In genomic region chr8:94292626-94293025, GRCm38 (mm10) we compare ENCODE assay signal across 16 mouse cellular contexts. TPM values are rescaled to one million over a fixed set of nuclear protein-coding genes. Genes with fewer than 3 reads are reported as not detected.
A peak's percentile ranks its signal among the peaks of the same experiment; 100 is the strongest.
DNase-seq lines count a peak whose midpoint lies in the region; ATAC-seq and TF ChIP-seq lines count a peak whose summit lies in the region.
"Had no signal": no experiment of that assay in that cellular context is flagged by ENCODE, and none has a peak within 500 bp of the region (broad histone marks: within the 10 kb centered on the region; RNA-seq: fewer than 3 reads in every experiment).

No protein-coding gene starts in this region.

- H3K36me3 ChIP-seq in heart, embryonic 13.5 days, result peaks cover 14% of the 10 kb centered on the region
- H3K36me3 ChIP-seq in kidney, embryonic 14.5 days (ENCODE audit: control insufficient read depth, insufficient read depth, low read length), result no peaks in the 10 kb centered on the region; the same call in 1 of the 2 replicates
- no peaks in the 10 kb centered on the region for H3K36me3 ChIP-seq in kidney, adult 2 months (ENCODE audit: control insufficient read depth, insufficient read depth, low read length)

- peak overlapping the region; percentile 84 for H3K27ac ChIP-seq in heart, embryonic 13.5 days (replicated peaks)
- H3K27ac ChIP-seq in kidney, embryonic 14.5 days (ENCODE audit: low read depth, low read length), result no peak overlapping the region
- H3K27ac ChIP-seq in kidney, adult 2 months (ENCODE audit: insufficient read depth, low read depth, low read length), result peak overlapping the region; percentile 97

- no peak overlapping the region for H3K4me2 ChIP-seq in heart, embryonic 13.5 days
- H3K4me2 ChIP-seq in kidney, embryonic 14.5 days (replicated peaks; ENCODE audit: low read depth, low read length), result no peak overlapping the region
- H3K4me2 ChIP-seq: limb, embryonic 13.5 days had no signal

- TF ChIP-seq POLR2A in kidney, adult 2 months (IDR thresholded peaks at IDR 0.05; ENCODE audit: low read depth, low read length), result no peak

- WGBS in heart, embryonic 13.5 days, result 91% methylated on average over 8 of the region's 8 CpGs
- WGBS in kidney, embryonic 14.5 days, result 91% methylated on average over 8 of the region's 8 CpGs
- 45% methylated on average over 8 of the region's 8 CpGs for WGBS in kidney, adult 2 months

- TF ChIP-seq CTCF in kidney, adult 2 months (conservative IDR thresholded peaks at IDR 0.05; ENCODE audit: insufficient read depth, insufficient read length, low read depth, low read length), result no peak

- ATAC-seq in heart, embryonic 13.5 days (ENCODE audit: extremely low read depth, insufficient number of reproducible peaks, low FRiP score, low TSS enrichment), result no peak
- ATAC-seq in kidney, embryonic 14.5 days (ENCODE audit: low FRiP score, low TSS enrichment), result no peak
- ATAC-seq: forebrain, embryonic 14.5 days had no signal

- H3K4me3 ChIP-seq in heart, embryonic 13.5 days, result no peak overlapping the region
- no peak overlapping the region for H3K4me3 ChIP-seq in kidney, embryonic 14.5 days (ENCODE audit: low read length)
- H3K4me3 ChIP-seq in kidney, adult 2 months (ENCODE audit: insufficient read depth, low read depth, low read length), result no peak overlapping the region
- H3K4me3 ChIP-seq: erythroblast, embryonic 14.5 days; limb, embryonic 13.5 days had no signal

- H3K27me3 ChIP-seq in heart, embryonic 13.5 days (replicated peaks), result no peaks in the 10 kb centered on the region
- no peaks in the 10 kb centered on the region for H3K27me3 ChIP-seq in kidney, embryonic 14.5 days (ENCODE audit: control insufficient read depth, insufficient read depth, low read length)
- H3K27me3 ChIP-seq in kidney, adult 2 months (replicated peaks; ENCODE audit: control insufficient read depth, insufficient read depth, low read length), result no peaks in the 10 kb centered on the region
- H3K27me3 ChIP-seq: limb, embryonic 13.5 days had no signal

- no peaks in the 10 kb centered on the region for H3K9me3 ChIP-seq in heart, embryonic 13.5 days
- H3K9me3 ChIP-seq in kidney, embryonic 14.5 days (ENCODE audit: control insufficient read depth, low read length), result no peaks in the 10 kb centered on the region
- H3K9me3 ChIP-seq: limb, embryonic 13.5 days had no signal

- peaks cover 54% of the 10 kb centered on the region for H3K4me1 ChIP-seq in heart, embryonic 13.5 days
- H3K4me1 ChIP-seq in kidney, embryonic 14.5 days (ENCODE audit: control insufficient read depth, insufficient read depth, low read length), result no peaks in the 10 kb centered on the region
- H3K4me1 ChIP-seq in kidney, adult 2 months (ENCODE audit: control insufficient read depth, insufficient read depth, low read length), result peaks cover 16% of the 10 kb centered on the region

- no peak overlapping the region; the same call in 1 of the 2 replicates for H3K9ac ChIP-seq in heart, embryonic 13.5 days
- H3K9ac ChIP-seq in kidney, embryonic 14.5 days (ENCODE audit: low read depth, low read length), result no peak overlapping the region
- H3K9ac ChIP-seq: limb, embryonic 13.5 days had no signal

- no peak for DNase-seq in heart, adult 9 months (ENCODE audit: low spot score in 2 of 2)
- DNase-seq in kidney, adult 11 months, result peak; percentile 63
- peak; percentile 84 for DNase-seq in kidney, adult 2 months
- peak; percentile 15 to 69 for DNase-seq in kidney, postnatal 36 days
- no peak for DNase-seq in cerebellum, postnatal 4 days (ENCODE audit: low spot score in 2 of 2)
- DNase-seq: adrenal gland, adult 8-10 months; cerebellum, adult 11 months; cerebellum, postnatal 14 days; thymus, postnatal 25 days had no signal

RNA-seq across cellular contexts. Expression of gene Slc12a3, which starts 36.4 kb away (rescaled TPM):
- not detected in 2 replicates for polyA plus RNA-seq in heart, embryonic 13.5 days (2015; fragmentation: Nextera tagmentation; extraction: Ambion mirVana)
- 0.39 and 0.51 TPM in 2 replicates for polyA plus RNA-seq in kidney, embryonic 14.5 days (2014; fragmentation: Nextera tagmentation; extraction: Ambion mirVana)
- 600 and 1,070 TPM in 2 replicates for polyA plus RNA-seq in kidney, adult 2 months (2012; rRNA removed)
- polyA plus RNA-seq: embryonic facial prominence, embryonic 11.5 days; erythroblast, embryonic 14.5 days; forebrain, embryonic 14.5 days; limb, embryonic 13.5 days; neural tube, embryonic 11.5 days had no signal

Comparison
In these comparisons a context has a peak if more than half of its experiments do, and no peak if none do; other contexts are left out.
1. RNA of gene Slc12a3, which starts 36.4 kb away (polyA plus RNA-seq): 600 to 1,070 TPM in kidney, adult 2 months; 0.39 to 0.51 TPM in kidney, embryonic 14.5 days and not detected in heart, embryonic 13.5 days; every median in the first group is over 100 times any median in the second.
2. DNase-seq: peak in kidney, adult 11 months (single experiment), kidney, adult 2 months (single experiment) and kidney, postnatal 36 days (2 of 2); none in heart, adult 9 months (0 of 2) and cerebellum, postnatal 4 days (0 of 2).